Mouse (Mus musculus): ENCODE data around the gene Acot7. TPM values are rescaled to one million over a fixed set of nuclear protein-coding genes. Genes with fewer than 3 reads are reported as not detected.

Gene Acot7
- total RNA-seq, 2 experiments from 2014 or later: 39.1 to 44.4 TPM

DNA sequence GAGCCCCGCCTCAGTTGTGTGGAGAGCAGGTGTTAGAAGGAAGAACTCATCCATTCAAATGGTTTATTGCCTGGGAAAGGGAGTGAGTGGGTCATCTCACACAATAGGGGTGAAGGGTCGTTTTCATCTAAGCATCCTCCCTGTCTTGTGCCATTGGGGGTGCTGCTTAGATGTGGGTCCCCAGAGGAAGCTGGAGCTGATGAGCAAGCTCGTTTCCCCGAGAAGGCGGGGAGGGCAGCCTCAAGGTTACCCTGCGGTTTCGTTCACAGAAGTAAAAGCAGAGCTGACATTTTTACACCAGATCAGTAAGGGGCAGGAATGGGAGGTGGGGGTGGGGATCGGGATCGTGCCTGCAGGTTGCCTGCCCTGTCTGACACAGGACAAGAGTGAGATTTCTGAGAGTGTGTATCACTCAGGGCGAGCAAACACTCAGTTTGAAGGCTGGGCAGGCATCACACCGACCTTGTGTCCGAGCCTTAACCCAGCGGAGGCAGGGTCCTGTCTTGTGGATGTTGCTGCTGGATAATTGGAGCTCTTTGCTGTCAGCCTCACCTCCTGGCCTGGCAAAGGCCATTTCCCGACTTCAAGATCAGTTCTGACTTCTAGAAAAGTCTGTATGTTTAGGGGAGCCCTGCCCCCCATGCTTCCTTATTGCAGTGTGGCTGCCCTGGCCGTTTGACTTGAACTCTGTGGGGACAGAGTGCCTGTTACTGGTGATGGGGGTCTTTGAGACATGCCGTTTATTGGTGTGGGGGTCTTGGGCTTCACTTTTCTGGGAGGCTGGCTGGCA lies 1.2 kb downstream of the Acot7 start:
- DNase-seq (ENCODE audit: low spot score in 2 of 2): no peak

- DNase-seq (ENCODE audit: low spot score in 2 of 2): no peak
Observed at GRCm38 (mm10) chr4:152179946-152180660, 2.2 kb downstream of the Acot7 start.

DNA sequence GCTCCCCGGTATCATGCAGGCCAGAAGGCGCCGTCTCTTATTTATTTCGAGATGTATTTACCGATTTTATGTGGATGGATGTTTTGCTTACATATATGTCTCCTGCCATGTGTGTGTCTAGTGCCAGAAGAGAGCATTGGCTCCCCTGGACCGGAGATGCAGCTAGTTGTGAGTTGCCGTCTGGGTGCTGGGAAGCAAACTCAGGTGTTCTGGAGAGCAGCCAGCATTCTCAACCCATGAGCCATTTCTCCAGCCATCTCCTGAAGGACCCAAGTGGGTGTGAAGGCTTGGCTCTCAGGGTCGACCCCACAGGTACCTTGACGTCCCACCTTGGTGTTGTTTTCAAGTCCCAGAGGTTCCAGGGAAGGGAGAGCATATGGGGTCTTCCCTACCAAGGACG lies 4.3 kb downstream of the Acot7 start:
- DNase-seq (ENCODE audit: low spot score in 2 of 2): no peak

DNA sequence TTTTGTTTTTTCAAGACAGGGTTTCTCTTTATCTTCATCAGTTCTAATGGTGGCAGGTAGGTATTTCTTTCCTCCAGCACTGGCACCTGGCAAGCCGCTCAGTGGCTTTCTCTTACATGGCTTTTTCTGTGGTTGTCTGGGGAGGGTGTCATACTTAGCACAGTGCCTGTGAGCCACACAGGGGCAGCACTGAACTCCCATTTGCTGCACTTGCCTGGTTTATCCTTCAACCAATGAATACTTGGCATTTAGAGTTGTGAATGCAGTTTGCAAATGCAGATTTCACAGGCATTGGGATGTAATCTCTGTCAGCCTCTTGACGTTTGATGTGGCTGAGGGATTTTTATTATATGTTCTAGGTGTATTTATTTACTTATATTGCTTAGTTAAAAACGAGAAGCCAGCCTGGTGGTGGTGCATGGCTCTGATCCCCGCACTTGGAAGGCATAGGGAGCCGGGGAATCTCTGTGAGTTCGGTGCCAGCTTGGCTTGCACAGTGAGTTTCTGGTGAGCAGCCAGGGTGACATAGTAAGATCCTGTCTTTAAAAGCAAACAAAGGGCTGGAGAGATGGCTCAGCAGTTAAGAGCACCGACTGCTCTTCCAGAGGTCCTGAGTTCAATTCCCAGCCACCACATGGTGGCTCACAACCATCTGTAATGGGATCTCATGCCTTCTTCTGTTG lies 6.6 kb downstream of the Acot7 start:
- no peak for DNase-seq (ENCODE audit: low spot score in 2 of 2)

- no peak for DNase-seq (ENCODE audit: low spot score in 2 of 2)
Observed at GRCm38 (mm10) chr4:152185137-152185509, 7.2 kb downstream of the Acot7 start.

DNA sequence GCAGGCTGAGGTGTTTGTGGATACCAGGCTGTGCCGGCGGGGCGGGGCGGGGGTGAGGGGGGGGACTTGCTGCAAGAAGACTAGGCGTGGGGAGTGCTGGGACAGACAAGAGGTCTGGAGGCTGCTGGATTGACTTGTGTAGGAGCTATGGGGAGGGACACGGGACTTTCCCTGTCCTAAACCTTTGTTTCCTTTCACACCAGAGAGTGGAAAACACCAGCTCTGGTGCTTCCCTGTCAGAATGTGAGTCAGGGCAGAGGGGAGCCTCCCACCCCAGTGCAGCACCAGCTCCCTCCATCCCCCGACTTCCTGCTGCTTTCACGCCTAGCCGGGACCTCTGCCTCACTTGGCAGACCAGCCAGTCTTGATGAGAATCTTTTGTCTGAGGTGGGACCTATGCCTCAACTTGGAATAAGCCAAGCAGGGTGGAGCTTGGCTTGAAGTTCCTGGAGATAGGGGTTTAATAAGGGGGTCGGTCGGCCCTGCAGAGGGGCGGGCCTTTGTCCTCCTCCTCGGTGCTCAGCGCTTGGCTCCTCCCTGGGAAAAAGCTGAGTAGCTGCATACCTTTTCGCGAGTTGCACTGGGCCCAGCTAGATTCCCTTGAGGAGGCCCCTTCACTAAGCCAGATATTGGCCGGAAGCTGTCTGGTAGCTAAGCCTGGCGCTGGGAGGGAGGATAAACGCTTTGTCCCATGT lies 7.7 kb downstream of the Acot7 start:
- no peak for DNase-seq (ENCODE audit: low spot score in 2 of 2)

DNA sequence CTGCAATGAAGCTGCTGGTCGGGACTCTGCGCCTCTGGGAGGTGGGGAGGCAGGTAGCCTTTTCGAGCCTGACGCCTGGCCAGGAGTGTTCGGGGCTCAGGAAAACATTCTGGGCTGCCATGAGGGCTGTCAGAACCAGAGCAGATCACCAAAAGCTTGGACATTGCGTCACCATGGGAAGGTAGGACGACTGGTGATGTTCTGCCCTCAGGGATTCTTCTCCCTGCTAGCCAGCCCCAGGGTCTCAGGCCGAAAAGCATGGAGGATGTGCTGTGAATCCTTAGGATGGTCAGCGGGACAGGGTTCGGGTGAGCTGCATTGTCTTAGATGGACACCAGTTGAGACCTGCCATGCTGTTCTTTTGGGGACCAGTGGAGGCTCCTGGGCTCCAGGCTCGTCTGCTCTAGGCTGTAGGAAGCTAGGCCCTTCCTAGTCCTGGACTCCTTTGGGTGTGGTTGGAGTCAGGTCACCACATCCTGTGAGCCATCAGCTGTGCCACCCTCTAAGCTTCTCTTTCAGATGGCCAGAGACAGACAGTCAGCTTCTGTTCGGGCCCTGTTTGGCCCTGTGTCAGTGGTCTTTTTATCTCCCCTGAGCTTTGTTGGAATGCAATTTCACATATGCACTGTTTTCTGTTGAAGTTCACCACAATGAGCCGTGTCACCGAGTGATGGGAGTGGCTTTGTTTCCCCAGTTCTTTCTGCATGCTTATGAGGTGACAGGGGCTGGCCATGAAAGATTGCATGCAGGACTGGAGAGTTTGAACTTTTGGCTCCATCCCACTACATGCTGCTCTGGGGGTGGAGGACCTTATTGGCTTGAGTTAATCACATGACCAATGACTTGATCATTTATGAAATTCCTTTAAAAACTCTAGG lies 8.5 kb downstream of the Acot7 start:
- DNase-seq (ENCODE audit: low spot score in 2 of 2): no peak

GRCm38 (mm10) chr4:152187142-152187541 lies 9.2 kb downstream of the Acot7 start:
- DNase-seq (ENCODE audit: low spot score in 2 of 2): no peak

DNA sequence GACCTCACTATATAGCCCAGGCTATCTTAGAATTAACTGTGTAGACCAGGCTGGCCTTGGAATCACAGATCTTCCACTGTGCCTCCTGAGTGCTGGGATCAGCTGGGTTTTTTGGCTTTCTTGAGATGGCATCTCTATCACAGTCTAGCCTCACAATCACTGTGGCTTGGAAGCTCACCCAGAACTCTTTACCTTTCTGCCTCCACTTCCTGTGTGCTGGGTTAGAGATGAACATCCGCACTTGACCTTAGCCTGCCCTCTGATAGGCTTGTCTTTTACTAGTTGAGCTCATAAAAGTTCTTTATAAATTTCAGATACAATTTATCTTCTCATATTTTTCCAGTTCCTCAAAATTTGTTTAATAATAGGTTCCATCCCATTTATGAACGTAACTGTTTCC lies 10.7 kb downstream of the Acot7 start:
- no peak for DNase-seq (ENCODE audit: low spot score in 2 of 2)

DNA sequence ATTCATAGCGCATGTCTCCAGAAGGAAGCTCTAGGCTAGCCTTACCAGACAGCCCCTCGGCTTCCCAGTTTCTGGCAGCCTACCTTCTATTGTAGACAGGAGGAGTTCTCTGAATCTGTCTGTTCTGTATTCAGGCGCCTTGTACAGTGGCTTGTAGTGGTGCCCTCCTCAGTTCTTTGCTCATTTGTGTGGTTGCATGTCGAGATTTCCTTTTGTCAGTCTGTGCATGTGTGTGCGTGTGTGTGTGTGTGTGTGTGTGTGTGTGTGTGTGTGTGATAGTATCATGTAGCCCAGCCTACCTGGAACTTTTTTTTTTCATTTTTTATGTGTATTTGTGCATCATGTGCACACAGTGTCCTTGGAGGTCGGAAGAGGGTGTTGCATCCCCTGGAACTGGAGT lies 11.1 kb downstream of the Acot7 start:
- DNase-seq (ENCODE audit: low spot score in 2 of 2): no peak

GRCm38 (mm10) chr4:152189691-152190090 lies 11.8 kb downstream of the Acot7 start:
- DNase-seq (ENCODE audit: low spot score in 2 of 2): no peak

DNA sequence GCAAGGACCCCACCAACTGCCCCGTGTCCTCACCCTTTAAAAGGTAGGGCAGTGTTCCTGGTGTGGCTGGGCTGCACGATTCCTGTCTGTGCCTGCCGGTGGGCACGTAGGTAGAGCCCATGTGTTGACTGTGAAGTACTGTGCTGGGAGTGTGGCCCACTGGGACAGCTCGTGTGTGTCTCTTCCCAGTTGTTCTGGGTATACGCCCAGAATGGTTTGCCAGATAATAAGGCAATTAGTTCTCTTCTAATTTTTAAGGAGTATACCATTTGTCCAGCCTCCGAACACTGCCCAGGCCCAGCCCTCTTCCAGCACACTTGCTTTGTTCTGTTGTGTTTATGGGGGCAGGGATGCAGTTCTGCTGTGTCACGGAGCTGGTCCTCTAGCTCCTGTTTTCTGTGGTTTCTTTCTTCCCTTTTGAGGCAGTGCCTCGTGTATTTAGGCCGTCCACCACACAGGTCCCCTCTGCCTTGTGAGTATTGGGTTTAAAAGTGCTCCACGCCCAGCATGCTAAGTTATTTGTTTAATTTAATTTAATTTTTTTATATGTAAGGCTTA lies 12.2 kb downstream of the Acot7 start:
- no peak for DNase-seq (ENCODE audit: low spot score in 2 of 2)

GRCm38 (mm10) chr4:152190701-152191100 lies 12.8 kb downstream of the Acot7 start:
- DNase-seq (ENCODE audit: low spot score in 2 of 2): no peak

- no peak for DNase-seq (ENCODE audit: low spot score in 2 of 2)
Observed at GRCm38 (mm10) chr4:152192569-152192968, 14.6 kb downstream of the Acot7 start.

DNA sequence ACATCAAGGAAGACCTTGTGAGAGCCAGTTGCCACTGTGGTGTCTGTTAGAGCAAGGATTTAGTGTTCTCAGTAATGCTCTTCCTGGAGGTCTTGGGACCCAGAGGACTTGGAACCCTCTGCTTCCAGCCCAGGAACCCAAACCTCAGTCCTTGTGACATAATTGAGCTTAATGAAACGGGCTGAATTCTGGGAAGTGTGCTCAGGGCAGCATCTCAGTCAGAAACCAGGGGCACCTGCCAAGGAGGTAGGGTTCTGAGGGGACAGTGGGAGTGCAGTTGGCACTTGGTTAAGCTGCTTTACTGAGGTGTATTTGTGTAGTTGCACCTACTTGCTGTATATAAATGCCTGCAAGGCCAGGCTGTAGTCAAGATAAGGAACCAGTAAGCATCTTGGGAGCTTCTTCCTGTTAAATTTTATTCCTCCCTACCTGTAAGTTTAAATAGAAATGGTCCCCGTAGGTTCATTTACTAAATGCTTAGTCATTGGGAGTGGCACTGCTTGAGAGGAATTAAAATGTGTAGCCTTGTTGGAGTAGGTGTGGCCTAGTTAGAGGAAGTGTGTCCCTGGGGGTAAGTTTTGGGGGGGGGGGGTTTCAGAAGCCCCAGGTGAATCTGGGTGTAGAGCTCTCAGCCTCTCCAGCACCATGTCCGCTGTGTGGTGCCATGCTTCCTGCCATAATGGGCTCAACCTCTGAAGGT lies 16.7 kb downstream of the Acot7 start:
- no peak for DNase-seq (ENCODE audit: low spot score in 2 of 2)

GRCm38 (mm10) chr4:152196276-152196675 lies 18.3 kb downstream of the Acot7 start:
- no peak for DNase-seq (ENCODE audit: low spot score in 2 of 2)

- no peak for DNase-seq (ENCODE audit: low spot score in 2 of 2)
Observed at GRCm38 (mm10) chr4:152197545-152197944, 19.6 kb downstream of the Acot7 start.

- DNase-seq (ENCODE audit: low spot score in 2 of 2): no peak
Observed at GRCm38 (mm10) chr4:152199617-152200016, 21.7 kb downstream of the Acot7 start.

GRCm38 (mm10) chr4:152201492-152201891 lies 23.6 kb downstream of the Acot7 start:
- DNase-seq (ENCODE audit: low spot score in 2 of 2): no peak

DNA sequence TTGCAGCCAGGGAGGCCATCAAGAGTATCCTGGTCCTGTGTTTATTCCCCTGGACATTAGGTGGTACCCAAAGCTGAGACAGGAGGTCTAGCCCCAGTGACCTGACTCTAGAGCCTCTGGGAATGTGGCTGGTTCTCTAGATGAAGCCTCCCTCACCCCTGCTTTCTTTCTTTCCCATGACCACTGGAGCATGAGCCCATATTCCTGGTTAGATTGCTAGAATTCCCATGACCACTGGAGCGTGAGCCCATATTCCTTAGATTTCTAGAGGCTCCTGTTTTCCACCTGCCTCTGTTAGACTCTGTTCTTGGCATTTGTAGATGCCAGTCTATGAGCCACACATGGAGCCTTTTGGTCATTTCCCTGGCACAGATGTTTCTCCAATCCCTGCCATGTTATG lies 24.5 kb downstream of the Acot7 start:
- no peak for DNase-seq (ENCODE audit: low spot score in 2 of 2)
